Mouse (Mus musculus): ENCODE measurements around the gene Cldn2.

Gene Cldn2

DNA sequence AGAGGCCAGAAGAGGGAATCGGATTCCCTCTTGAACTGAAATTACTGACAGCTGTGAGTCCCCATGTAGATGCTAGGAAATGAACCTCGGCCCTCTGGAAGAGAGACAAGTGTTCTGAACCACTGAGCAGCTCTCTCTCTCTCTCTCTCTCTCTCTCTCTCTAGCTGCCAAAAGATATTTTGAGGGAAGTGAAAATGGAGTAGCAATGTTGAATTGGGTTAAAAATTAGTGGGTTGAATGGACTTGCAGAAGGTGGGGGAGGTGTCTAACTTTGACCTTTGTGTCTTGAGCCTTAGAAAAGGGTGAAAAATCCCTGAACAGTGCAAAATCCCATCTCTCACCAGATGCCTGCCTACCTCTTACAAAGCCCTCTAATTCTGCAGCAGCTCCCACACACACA, 6.8 kb downstream of the Cldn2 start:
- peak; percentile 3 for DNase-seq (ENCODE audit: low read depth, low spot score)

GRCm38 (mm10) chrX:139808085-139808484, 7.5 kb downstream of the Cldn2 start:
- no peak for DNase-seq (ENCODE audit: low read depth, low spot score)

- no peak for DNase-seq (ENCODE audit: low read depth, low spot score)
These were observed 7.9 kb downstream of the Cldn2 start for GRCm38 (mm10) chrX:139808501-139808900.

DNA sequence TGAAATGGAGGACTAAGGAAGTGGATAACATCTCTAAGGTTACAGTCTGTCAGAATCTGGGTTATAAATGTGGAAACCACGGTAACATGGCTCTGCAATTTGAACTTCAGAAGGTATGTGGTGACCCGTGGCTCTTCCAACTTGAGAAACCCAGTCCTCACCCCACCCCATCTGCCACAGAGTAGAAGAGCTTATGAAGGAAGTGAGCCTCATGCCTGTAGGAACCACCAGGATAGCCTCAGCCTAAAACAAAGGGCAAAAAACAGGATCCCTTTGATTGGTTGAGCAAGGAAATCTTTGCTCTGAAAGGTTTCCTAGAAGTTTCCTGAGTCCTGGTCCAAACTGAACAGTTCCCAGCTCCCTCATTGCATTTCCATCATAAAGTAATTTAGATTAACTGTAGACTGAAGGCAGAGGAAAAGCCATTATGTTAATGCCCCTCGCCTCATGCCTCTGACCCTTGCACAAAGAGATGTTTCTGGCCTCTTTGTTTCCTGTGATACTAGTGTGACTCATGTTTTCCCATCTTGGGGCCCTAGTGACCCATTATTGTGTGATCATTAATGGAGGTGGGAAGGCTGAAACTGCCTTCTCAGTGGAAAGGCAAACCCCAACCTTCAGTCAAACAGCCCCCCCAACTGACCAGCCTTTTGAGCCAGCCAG, 12.1 kb downstream of the Cldn2 start:
- no peak for DNase-seq (ENCODE audit: low read depth, low spot score)

- no peak for DNase-seq (ENCODE audit: low read depth, low spot score)
These were observed 12.8 kb downstream of the Cldn2 start for GRCm38 (mm10) chrX:139813299-139814002.

- no peak for DNase-seq (ENCODE audit: low read depth, low spot score)
These were observed 13.5 kb downstream of the Cldn2 start for GRCm38 (mm10) chrX:139814018-139814635.

GRCm38 (mm10) chrX:139815201-139815600, 14.6 kb downstream of the Cldn2 start:
- DNase-seq (ENCODE audit: low read depth, low spot score), result no peak

DNA sequence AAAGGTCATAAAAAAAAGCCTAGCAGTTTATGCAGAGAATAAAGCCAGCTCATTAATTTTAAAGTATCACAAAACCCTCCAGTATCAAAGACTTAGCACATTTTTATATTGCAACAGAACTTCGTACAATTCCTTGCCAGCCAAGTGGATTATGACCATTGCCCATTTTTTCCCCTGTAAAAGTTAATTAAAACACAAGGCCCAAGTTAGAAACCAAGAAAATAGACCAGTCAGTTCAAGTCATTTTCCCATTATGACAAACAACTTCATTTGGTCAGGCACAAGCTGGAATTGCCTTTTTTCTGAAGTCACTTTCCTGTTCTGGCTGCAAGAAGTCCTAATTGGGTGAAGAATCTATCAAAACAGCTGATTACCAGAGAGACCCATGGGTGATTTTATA, 24.8 kb downstream of the Cldn2 start:
- DNase-seq (ENCODE audit: low read depth, low spot score), result no peak

DNA sequence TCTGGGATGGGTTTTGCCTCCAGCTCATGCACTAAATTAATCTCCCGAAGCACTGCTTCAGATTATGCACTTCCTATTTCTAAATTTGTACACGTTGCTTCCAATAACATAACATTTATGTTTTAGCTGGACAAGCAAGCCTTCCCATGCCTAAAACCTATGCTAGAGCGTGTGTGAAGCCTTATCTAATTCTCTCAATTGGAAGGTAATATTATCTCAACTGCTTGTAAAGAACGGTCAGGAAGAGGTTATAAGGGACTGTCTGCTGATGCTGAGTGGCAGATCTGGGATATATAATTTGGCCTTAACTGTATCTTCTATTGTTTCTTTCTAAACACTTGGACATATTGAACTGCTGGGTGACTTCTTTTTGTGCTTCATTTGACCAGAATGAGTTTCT, 26.3 kb downstream of the Cldn2 start:
- no peak for DNase-seq (ENCODE audit: low read depth, low spot score)

DNA sequence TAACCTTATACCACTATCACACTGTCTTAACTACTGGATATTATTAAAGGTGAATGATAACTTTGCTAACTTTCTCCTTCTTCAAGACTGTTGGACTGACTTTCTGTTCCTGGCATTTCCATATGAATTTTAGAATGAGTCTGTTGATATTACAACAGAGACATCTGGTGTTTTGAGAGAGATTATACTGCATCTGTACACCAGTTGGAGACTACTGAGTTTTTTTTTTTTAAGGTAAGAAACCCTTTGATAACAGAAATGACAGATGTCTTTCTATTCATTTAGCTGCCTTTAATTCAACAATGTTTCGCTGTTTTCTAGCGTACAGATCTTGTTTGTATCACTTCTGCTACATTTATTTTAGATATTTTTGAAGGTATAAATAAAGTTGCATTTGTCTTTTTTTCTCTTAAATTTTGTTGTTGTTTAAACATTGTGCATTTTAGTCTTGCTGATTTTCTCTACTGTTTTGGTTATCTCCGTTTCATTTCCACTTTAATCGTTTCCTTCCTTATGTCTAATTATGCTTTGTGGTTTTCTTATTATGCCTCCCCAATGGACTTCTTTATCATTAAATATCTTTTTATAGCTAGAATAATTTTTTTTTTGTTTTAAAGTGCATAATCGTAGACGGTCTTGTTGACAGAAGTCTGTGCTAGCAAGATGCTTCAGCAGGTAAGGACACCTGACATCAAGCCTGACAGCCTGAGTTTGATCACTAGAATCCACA, 27.9 kb downstream of the Cldn2 start:
- DNase-seq (ENCODE audit: low read depth, low spot score), result no peak

DNA sequence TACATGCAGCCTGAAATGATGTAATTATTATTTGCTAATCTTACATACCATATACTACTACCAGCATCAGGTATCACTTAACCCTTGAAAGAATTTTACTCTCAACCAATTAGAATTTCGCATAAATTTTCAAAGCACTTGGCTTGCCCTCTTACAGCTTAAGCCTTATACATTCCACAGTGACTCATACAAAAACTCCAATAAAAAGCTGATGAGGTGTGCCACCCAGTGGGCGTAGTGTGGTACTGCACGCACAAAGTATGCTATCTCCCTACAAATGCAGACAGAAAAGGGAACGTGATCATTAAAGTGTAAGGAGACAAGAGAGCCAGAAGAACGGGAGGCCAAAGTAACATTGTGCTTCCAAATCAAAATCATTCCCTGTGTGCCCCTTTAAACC, 31.8 kb downstream of the Cldn2 start:
- DNase-seq (ENCODE audit: low read depth, low spot score), result peak; percentile 40

DNA sequence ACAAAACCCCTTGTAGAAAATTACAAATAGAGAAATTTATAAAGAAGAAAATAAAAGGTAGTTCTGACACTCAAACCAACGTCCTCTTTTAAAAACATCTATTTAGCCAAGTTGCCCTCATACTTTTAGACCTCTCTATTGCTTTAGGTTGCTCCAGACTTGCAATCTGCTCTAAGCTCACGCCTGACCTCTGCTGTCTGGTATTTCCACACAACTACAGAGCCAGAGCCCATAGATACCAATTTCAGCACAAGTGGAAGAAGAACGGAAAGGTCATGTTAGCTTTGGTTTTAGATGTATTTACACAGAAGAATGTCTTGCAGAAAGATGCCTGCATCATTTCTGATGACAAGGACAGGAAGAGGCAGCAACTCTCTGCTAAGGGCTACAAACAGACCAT, 38.4 kb downstream of the Cldn2 start:
- DNase-seq (ENCODE audit: low read depth, low spot score), result no peak

GRCm38 (mm10) chrX:139841091-139841490, 40.5 kb downstream of the Cldn2 start:
- DNase-seq (ENCODE audit: low read depth, low spot score), result no peak

DNA sequence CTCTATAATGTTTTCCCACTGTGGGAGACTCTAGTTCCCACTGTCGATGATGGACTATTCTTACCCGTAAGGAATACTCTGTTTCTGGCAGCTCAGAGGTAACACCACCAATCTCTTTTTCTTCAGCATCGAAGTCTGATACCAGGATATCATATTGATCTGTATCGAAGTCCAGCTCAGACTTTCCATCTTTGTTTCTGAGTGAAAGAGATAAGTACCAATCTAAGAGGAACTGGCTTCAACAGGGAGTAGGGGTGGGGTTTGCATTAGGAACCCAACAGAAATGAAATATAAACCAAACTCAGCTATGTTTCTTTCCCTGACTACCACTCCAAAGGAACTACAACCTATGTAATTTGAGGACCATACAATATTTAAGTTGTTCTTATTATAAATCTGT, 54.2 kb downstream of the Cldn2 start:
- no peak for DNase-seq (ENCODE audit: low read depth, low spot score)

- DNase-seq (ENCODE audit: low read depth, low spot score), result no peak
These were observed 58.8 kb downstream of the Cldn2 start for GRCm38 (mm10) chrX:139859402-139859801.
